Mouse (Mus musculus) cerebellum, adult 2 months (tissue): ENCODE data around the gene Traf1. TPM values are rescaled to one million over a fixed set of nuclear protein-coding genes. Genes with fewer than 3 reads are reported as not detected.

Experiments
- DNase-seq, 2 experiments: peaks; one replicate each; pipeline ENCODE4 v3.0.0; 2021
- H3K27ac ChIP-seq: fragments of 200-500 bp; 2 replicates; pipeline ENCODE4 v1.5.1; 2012; ENCODE audit warnings: low read length, control low read depth, inconsistent platforms; ENCODE audit not compliant: insufficient read depth
- H3K27me3 ChIP-seq: fragments of 200-500 bp; 2 replicates; pipeline ENCODE4 v1.6.1; 2012; ENCODE audit warnings: inconsistent platforms, mild to moderate bottlenecking, low read length, moderate library complexity; ENCODE audit not compliant: control insufficient read depth, insufficient read depth
- H3K4me1 ChIP-seq: fragments of 200-500 bp; 2 replicates; pipeline ENCODE4 v1.6.1; 2011; ENCODE audit warnings: low read length; ENCODE audit not compliant: control insufficient read depth, insufficient read depth
- H3K4me3 ChIP-seq: fragments of 200-500 bp; replicated peaks from 2 replicates; pipeline ENCODE3; 2011; ENCODE audit warnings: mild to moderate bottlenecking, low read depth, low read length, control low read depth; ENCODE audit not compliant: insufficient read depth
- CTCF ChIP-seq: fragments of 200-500 bp; IDR thresholded peaks from 2 replicates; pipeline ENCODE4 v1.5.1; 2011; ENCODE audit warnings: low read depth, mild to moderate bottlenecking, control low read depth, low read length, moderate library complexity, borderline replicate concordance; ENCODE audit not compliant: insufficient read depth
- POLR2A ChIP-seq: fragments of 200-500 bp; IDR thresholded peaks from 2 replicates; pipeline ENCODE4 v1.6.1; 2011; ENCODE audit warnings: low read length, control low read depth, borderline replicate concordance; ENCODE audit not compliant: insufficient read depth
- WGBS: fragments of 180-500 bp; shearing (Covaris S2); methylation state at CpG from one replicate; pipeline ENCODE4 v1.1.7; 2018; 5-methylcytosine and 5-hydroxymethylcytosine counted together
- polyA plus RNA-seq: library from polyadenylated mRNA; depleted of rRNA; stranded (reverse); fragments of >200 nt; gene quantifications from 2 replicates; pipeline ENCODE4 v1.2.3, GENCODE M21; 2012

The Traf1 gene
- polyA plus RNA-seq, 1 experiment = 8.4 TPM

GRCm38 (mm10) chr2:34903191-34903590, 58.4 kb downstream of the Traf1 start:
- TF ChIP-seq POLR2A (no peak), CTCF (no peak)
- Histone ChIP-seq H3K4me3 (no peak overlapping the region), H3K27me3 (no peaks in the 10 kb centered on the region), H3K4me1 (peaks cover 17% of the 10 kb centered on the region), H3K27ac (no peak overlapping the region)
- 95% methylated on average over 7 of the region's 7 CpGs for WGBS
- no peak for DNase-seq

- no peak overlapping the region for H3K27ac ChIP-seq
- H3K4me3 ChIP-seq = no peak overlapping the region
- H3K27me3 ChIP-seq = no peaks in the 10 kb centered on the region
- DNase-seq = no peak
- H3K4me1 ChIP-seq = peaks cover 17% of the 10 kb centered on the region
- 76% methylated on average over 6 of the region's 6 CpGs for WGBS
- no peak for TF ChIP-seq CTCF
- no peak for TF ChIP-seq POLR2A
These were observed 58.8 kb downstream of the Traf1 start for GRCm38 (mm10) chr2:34902731-34903130.

DNA sequence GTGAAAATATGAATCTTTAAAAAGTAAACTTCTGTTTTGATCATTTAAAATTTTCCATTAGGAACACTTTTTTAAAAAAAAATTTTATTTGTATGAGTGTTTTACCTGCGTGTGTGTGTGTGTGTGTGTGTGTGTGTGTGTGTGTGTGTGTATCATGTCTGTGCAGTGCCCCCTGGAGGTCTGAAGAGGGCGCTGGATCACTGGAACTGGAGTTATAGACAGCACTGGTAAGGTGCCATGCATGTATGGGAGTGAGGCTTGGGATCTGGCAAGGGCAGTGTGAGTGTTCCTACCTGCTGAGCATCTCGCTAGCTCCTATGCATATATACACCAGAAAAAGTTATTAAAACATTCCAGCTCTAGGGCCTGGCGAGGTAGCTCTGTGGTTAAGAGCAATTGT, 59.8 kb downstream of the Traf1 start:
- Histone ChIP-seq H3K27ac (no peak overlapping the region), H3K27me3 (no peaks in the 10 kb centered on the region), H3K4me1 (peaks cover 22% of the 10 kb centered on the region), H3K4me3 (no peak overlapping the region)
- WGBS = 84% methylated on average over 4 of the region's 4 CpGs
- DNase-seq = no peak
- no peak for TF ChIP-seq CTCF
- TF ChIP-seq POLR2A = no peak

GRCm38 (mm10) chr2:34900412-34900811, 61.2 kb downstream of the Traf1 start:
- no peak for TF ChIP-seq CTCF
- TF ChIP-seq POLR2A = no peak
- WGBS = 67% methylated on average over 1 of the region's 1 CpGs

DNA sequence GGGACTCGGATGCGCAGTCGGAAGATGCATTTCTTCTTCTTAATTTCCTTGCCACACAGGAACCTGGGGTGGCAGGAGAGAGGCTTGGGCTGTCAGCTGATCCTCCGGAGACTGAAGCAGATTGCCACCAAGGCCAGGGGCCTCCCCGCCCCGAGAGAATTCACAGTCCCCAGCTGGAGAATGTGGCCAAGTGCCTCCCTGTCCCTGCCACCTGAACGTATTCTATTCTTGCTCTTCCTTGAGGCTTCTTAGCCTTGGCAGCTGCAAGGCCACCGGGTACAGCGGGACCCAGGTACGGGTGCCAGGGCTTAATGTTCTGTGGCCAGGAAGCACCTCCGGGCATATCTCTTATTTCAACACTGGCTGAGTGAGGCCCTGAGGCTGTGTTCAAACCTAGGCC, 61.9 kb downstream of the Traf1 start:
- peak in 1 of 2 experiments; percentile 35 for DNase-seq
- TF ChIP-seq CTCF = no peak
- TF ChIP-seq POLR2A = no peak
- H3K4me1 ChIP-seq = peaks cover 29% of the 10 kb centered on the region
- H3K27ac ChIP-seq = no peak overlapping the region
- H3K27me3 ChIP-seq = no peaks in the 10 kb centered on the region
- no peak overlapping the region for H3K4me3 ChIP-seq
- WGBS = 35% methylated on average over 11 of the region's 11 CpGs

More at GRCm38 (mm10) chr2:34900412-34900811, 61.2 kb downstream of the Traf1 start:
- H3K4me1 ChIP-seq = peaks cover 29% of the 10 kb centered on the region
- no peak overlapping the region for H3K4me3 ChIP-seq
- H3K27ac ChIP-seq = no peak overlapping the region
- DNase-seq = no peak
- no peaks in the 10 kb centered on the region for H3K27me3 ChIP-seq

DNA sequence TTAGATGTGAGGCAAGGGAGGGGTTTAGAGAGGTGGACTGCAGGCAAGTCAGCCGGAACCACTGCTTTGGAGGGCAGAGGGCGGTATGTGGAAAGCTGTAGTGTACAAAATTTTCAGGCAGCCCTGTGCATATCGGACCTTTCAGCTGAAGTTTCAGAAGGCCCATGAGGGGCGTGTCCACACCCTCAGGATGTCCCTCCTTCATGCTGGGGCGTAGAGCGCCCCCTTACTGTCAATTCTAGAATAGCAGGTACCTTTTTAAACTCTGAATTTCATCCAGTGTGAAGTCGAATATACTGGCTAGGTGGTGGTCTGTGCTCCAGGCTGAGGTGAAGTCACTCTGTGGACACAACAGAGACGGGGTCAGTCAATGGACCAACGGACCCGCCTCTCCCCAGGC, 63.8 kb downstream of the Traf1 start:
- peak in 1 of 2 experiments; percentile 23 for DNase-seq
- no peak overlapping the region for H3K4me3 ChIP-seq
- peaks cover 24% of the 10 kb centered on the region for H3K4me1 ChIP-seq
- H3K27ac ChIP-seq = no peak overlapping the region
- TF ChIP-seq POLR2A = no peak
- TF ChIP-seq CTCF = peak; percentile 52; the same call in 1 of the 2 replicates
- no peaks in the 10 kb centered on the region for H3K27me3 ChIP-seq
- 24% methylated on average over 10 of the region's 10 CpGs for WGBS

DNA sequence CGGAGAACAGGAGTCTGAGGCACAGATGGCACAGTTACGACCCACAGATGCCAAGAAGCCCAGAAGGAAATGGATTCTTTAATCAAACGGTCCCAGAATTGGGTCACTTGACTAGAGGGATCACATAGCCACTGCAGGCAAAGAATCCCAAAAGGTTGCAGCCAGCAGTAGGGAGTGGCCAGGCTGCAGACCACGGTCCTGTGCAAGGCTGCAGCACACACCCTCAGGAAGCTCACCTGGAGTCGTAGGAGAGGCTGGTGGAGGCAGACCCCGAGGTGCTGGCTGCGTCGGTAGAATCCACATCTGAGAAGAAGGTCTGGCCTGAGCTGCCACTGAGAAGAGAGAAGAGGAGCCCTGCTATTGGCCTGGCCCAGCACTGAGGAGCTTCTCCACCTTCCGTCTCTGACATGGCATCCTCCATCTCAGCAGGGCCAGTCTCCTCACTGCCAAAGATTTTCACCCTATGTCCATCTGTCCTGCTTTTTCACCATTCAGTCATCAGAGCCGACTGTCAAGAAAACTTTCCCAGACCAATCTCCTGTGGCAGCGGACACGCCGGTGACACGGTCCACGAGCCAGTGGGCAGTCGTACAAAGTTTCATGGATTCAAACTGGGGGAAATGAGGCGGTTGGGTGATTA, 64.6 kb downstream of the Traf1 start:
- TF ChIP-seq POLR2A = no peak
- TF ChIP-seq CTCF = no peak
- peaks cover 24% of the 10 kb centered on the region for H3K4me1 ChIP-seq
- DNase-seq = peak; percentile 52 to 67
- no peak overlapping the region for H3K27ac ChIP-seq
- H3K27me3 ChIP-seq = no peaks in the 10 kb centered on the region
- WGBS = 13% methylated on average over 17 of the region's 17 CpGs
- H3K4me3 ChIP-seq = no peak overlapping the region

GRCm38 (mm10) chr2:34895503-34896113, 66.0 kb downstream of the Traf1 start:
- peaks cover 24% of the 10 kb centered on the region for H3K4me1 ChIP-seq
- WGBS = 89% methylated on average over 19 of the region's 19 CpGs
- TF ChIP-seq POLR2A (no peak), CTCF (no peak)
- no peak for DNase-seq
- H3K27ac ChIP-seq = no peak overlapping the region
- H3K27me3 ChIP-seq = no peaks in the 10 kb centered on the region
- no peak overlapping the region for H3K4me3 ChIP-seq
